Mouse (Mus musculus) brain, embryonic 14.5 days (tissue): ENCODE data around the gene Gapvd1.

Experiments
- CTCF ChIP-seq: fragments of 200-500 bp; IDR thresholded peaks from 2 replicates; pipeline ENCODE4 v1.5.1; 2012; ENCODE audit warnings: inconsistent platforms, mild to moderate bottlenecking, moderate library complexity, borderline replicate concordance; ENCODE audit not compliant: insufficient read depth, insufficient read length; ENCODE audit errors: extremely low read depth
- POLR2A ChIP-seq: fragments of 200-500 bp; IDR thresholded peaks from 2 replicates; pipeline ENCODE4 v1.6.1; 2012; ENCODE audit warnings: mild to moderate bottlenecking, inconsistent platforms, borderline replicate concordance; ENCODE audit not compliant: poor library complexity, insufficient read depth, insufficient read length, severe bottlenecking; ENCODE audit errors: extremely low read depth

DNA sequence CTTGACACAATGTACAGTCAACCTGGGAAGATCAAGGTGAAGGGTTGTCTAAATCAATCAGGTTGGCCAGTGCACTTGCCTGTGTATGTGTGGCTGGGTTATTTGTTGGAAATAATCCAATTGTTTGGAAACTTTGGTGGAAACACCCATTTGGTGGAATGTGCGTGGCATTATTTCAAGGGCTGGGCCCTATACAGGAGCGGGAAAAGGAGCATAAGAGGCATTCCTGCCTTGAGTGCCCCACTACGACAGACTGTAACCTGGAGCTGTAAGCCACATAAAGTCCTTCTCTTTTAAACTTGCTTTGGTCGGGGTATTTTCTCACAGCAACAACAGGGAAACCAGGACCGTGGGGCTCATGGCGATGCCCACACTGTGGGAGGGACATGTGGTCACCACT, 84.6 kb downstream of the Gapvd1 start:
- no peak for TF ChIP-seq CTCF
- no peak for TF ChIP-seq POLR2A
